ENCODE assay signal across 23 mouse cellular contexts in genomic region chr4:41195328-41195727, GRCm38 (mm10). TPM values are rescaled to one million over a fixed set of nuclear protein-coding genes. Genes with fewer than 3 reads are reported as not detected.
A peak's percentile ranks its signal among the peaks of the same experiment; 100 is the strongest.
DNase-seq lines count a peak whose midpoint lies in the region; ATAC-seq and TF ChIP-seq lines count a peak whose summit lies in the region.
"Had no signal": no experiment of that assay in that cellular context is flagged by ENCODE, and none has a peak within 500 bp of the region (broad histone marks: within the 10 kb centered on the region; RNA-seq: fewer than 3 reads in every experiment).

No protein-coding gene starts in this region.

- no peak overlapping the region for H3K4me3 ChIP-seq in embryonic facial prominence, embryonic 11.5 days (ENCODE audit: low read depth, low read length)
- no peak overlapping the region for H3K4me3 ChIP-seq in embryonic facial prominence, embryonic 10.5 days
- no peak overlapping the region for H3K4me3 ChIP-seq in midbrain, embryonic 13.5 days (replicated peaks)
- no peak overlapping the region for H3K4me3 ChIP-seq in midbrain, embryonic 10.5 days
- no peak overlapping the region for H3K4me3 ChIP-seq in neural tube, embryonic 12.5 days
- H3K4me3 ChIP-seq in myocyte = no peak overlapping the region
- no peak overlapping the region for H3K4me3 ChIP-seq in intestine, embryonic 16.5 days (ENCODE audit: low read length)
- H3K4me3 ChIP-seq: erythroblast, embryonic 14.5 days; forebrain, embryonic 12.5 days; forebrain, embryonic 15.5 days; heart, adult 2 months; heart, embryonic 10.5 days; heart, embryonic 13.5 days; hindbrain, embryonic 15.5 days had no signal

- H3K9ac ChIP-seq in embryonic facial prominence, embryonic 11.5 days (replicated peaks; ENCODE audit: low read length) = no peak overlapping the region
- no peak overlapping the region for H3K9ac ChIP-seq in midbrain, embryonic 13.5 days (replicated peaks)
- no peak overlapping the region for H3K9ac ChIP-seq in neural tube, embryonic 12.5 days
- no peak overlapping the region for H3K9ac ChIP-seq in intestine, embryonic 16.5 days (ENCODE audit: low read depth, low read length)
- H3K9ac ChIP-seq: forebrain, embryonic 12.5 days; forebrain, embryonic 15.5 days; heart, embryonic 13.5 days; hindbrain, embryonic 15.5 days had no signal

- no peak overlapping the region for H3K4me2 ChIP-seq in embryonic facial prominence, embryonic 11.5 days (ENCODE audit: low read depth, low read length)
- no peak overlapping the region for H3K4me2 ChIP-seq in midbrain, embryonic 13.5 days (replicated peaks)
- no peak overlapping the region for H3K4me2 ChIP-seq in neural tube, embryonic 12.5 days (replicated peaks)
- no peak overlapping the region for H3K4me2 ChIP-seq in myocyte (ENCODE audit: low read depth)
- no peak overlapping the region for H3K4me2 ChIP-seq in intestine, embryonic 16.5 days (ENCODE audit: low read depth, low read length)
- H3K4me2 ChIP-seq: forebrain, embryonic 12.5 days; forebrain, embryonic 15.5 days; heart, embryonic 13.5 days; hindbrain, embryonic 15.5 days had no signal

- H3K4me1 ChIP-seq in embryonic facial prominence, embryonic 11.5 days (ENCODE audit: control insufficient read depth, insufficient read depth, low read length) = no peaks in the 10 kb centered on the region
- no peaks in the 10 kb centered on the region for H3K4me1 ChIP-seq in embryonic facial prominence, embryonic 10.5 days
- H3K4me1 ChIP-seq in midbrain, embryonic 13.5 days (replicated peaks) = no peaks in the 10 kb centered on the region
- H3K4me1 ChIP-seq in midbrain, embryonic 10.5 days = no peaks in the 10 kb centered on the region
- no peaks in the 10 kb centered on the region for H3K4me1 ChIP-seq in neural tube, embryonic 12.5 days
- no peaks in the 10 kb centered on the region for H3K4me1 ChIP-seq in intestine, embryonic 16.5 days (ENCODE audit: control insufficient read depth, insufficient read depth, low read length)
- H3K4me1 ChIP-seq: forebrain, embryonic 12.5 days; heart, embryonic 10.5 days; hindbrain, embryonic 15.5 days had no signal

- no peak for TF ChIP-seq POLR2A in myocyte (IDR thresholded peaks at IDR 0.05; ENCODE audit: insufficient read length, low read depth)

- DNase-seq in embryonic facial prominence, embryonic 11.5 days (ENCODE audit: low spot score) = no peak
- no peak for DNase-seq in embryonic facial prominence, embryonic 10.5 days (ENCODE audit: low spot score)
- no peak for DNase-seq in midbrain, embryonic 10.5 days (ENCODE audit: low spot score)
- no peak for DNase-seq in neural tube, embryonic 10.5 days (ENCODE audit: extremely low spot score, low spot score)
- DNase-seq: adrenal gland, postnatal 10 days; adrenal gland, postnatal 36 days; cerebellum, adult 18-20 months; cerebellum, adult 9-10 months; cerebellum, postnatal 14 days; gastrocnemius, postnatal 25 days; heart, adult 2 months; heart, postnatal 14 days had no signal

- no peaks in the 10 kb centered on the region for H3K79me2 ChIP-seq in myocyte (ENCODE audit: control insufficient read depth, insufficient read depth)

- ATAC-seq in embryonic facial prominence, embryonic 11.5 days (replicated peaks; ENCODE audit: insufficient number of reproducible peaks, low FRiP score, low TSS enrichment, low read depth) = peak; percentile 45; the same call in 1 of the 2 replicates
- peak; percentile 25 for ATAC-seq in midbrain, embryonic 13.5 days
- peak; percentile 22; the same call in 1 of the 2 replicates for ATAC-seq in neural tube, embryonic 12.5 days (ENCODE audit: low FRiP score, low read depth)
- no peak for ATAC-seq in intestine, embryonic 16.5 days
- ATAC-seq: activated CD4-positive, CD25-positive, alpha-beta regulatory T cell, adult 4 months; forebrain, embryonic 15.5 days had no signal

- H3K36me3 ChIP-seq in embryonic facial prominence, embryonic 11.5 days (replicated peaks; ENCODE audit: control insufficient read depth, insufficient read depth, low read depth, low read length) = peaks cover 27% of the 10 kb centered on the region
- peaks cover 99% of the 10 kb centered on the region for H3K36me3 ChIP-seq in embryonic facial prominence, embryonic 10.5 days (replicated peaks)
- H3K36me3 ChIP-seq in midbrain, embryonic 13.5 days = peaks cover 95% of the 10 kb centered on the region
- H3K36me3 ChIP-seq in midbrain, embryonic 10.5 days = peaks cover 99% of the 10 kb centered on the region
- H3K36me3 ChIP-seq in neural tube, embryonic 12.5 days = peaks cover 93% of the 10 kb centered on the region
- H3K36me3 ChIP-seq in myocyte (ENCODE audit: control insufficient read depth, insufficient read depth) = peaks cover 45% of the 10 kb centered on the region
- H3K36me3 ChIP-seq in intestine, embryonic 16.5 days (ENCODE audit: control insufficient read depth, insufficient read depth, low read length) = peaks cover 35% of the 10 kb centered on the region

- H3ac ChIP-seq in myocyte (ENCODE audit: control insufficient read depth, insufficient read length) = no peak overlapping the region

- H3K27ac ChIP-seq in embryonic facial prominence, embryonic 11.5 days (replicated peaks; ENCODE audit: low read depth, low read length) = no peak overlapping the region
- H3K27ac ChIP-seq in embryonic facial prominence, embryonic 10.5 days (replicated peaks) = no peak overlapping the region
- 0 out of 2 replicates have a peak overlapping the region, but pooled peaks have one; percentile 7 for H3K27ac ChIP-seq in midbrain, embryonic 13.5 days
- no peak overlapping the region for H3K27ac ChIP-seq in midbrain, embryonic 10.5 days (replicated peaks)
- no peak overlapping the region for H3K27ac ChIP-seq in neural tube, embryonic 12.5 days
- no peak overlapping the region for H3K27ac ChIP-seq in intestine, embryonic 16.5 days (ENCODE audit: low read length)
- H3K27ac ChIP-seq: forebrain, embryonic 12.5 days; heart, adult 2 months; heart, embryonic 10.5 days; heart, embryonic 13.5 days; hindbrain, embryonic 15.5 days had no signal

- H3K9me3 ChIP-seq in embryonic facial prominence, embryonic 11.5 days (replicated peaks; ENCODE audit: control insufficient read depth, low read length) = no peaks in the 10 kb centered on the region
- H3K9me3 ChIP-seq in embryonic facial prominence, embryonic 10.5 days = no peaks in the 10 kb centered on the region
- H3K9me3 ChIP-seq in midbrain, embryonic 13.5 days = no peaks in the 10 kb centered on the region
- H3K9me3 ChIP-seq in midbrain, embryonic 10.5 days (replicated peaks) = no peaks in the 10 kb centered on the region
- H3K9me3 ChIP-seq in neural tube, embryonic 12.5 days = no peaks in the 10 kb centered on the region
- H3K9me3 ChIP-seq in intestine, embryonic 16.5 days (ENCODE audit: control insufficient read depth, low read length) = no peaks in the 10 kb centered on the region
- H3K9me3 ChIP-seq: forebrain, embryonic 12.5 days; forebrain, embryonic 15.5 days; heart, embryonic 10.5 days; heart, embryonic 13.5 days; hindbrain, embryonic 15.5 days had no signal

- WGBS in embryonic facial prominence, embryonic 11.5 days = 93% methylated on average over 15 of the region's 15 CpGs
- 91% methylated on average over 15 of the region's 15 CpGs for WGBS in embryonic facial prominence, embryonic 10.5 days
- WGBS in midbrain, embryonic 13.5 days = 91% methylated on average over 15 of the region's 15 CpGs
- 92% methylated on average over 15 of the region's 15 CpGs for WGBS in midbrain, embryonic 10.5 days
- 94% methylated on average over 15 of the region's 15 CpGs for WGBS in neural tube, embryonic 12.5 days
- 89% methylated on average over 15 of the region's 15 CpGs for WGBS in intestine, embryonic 16.5 days

- H3K27me3 ChIP-seq in embryonic facial prominence, embryonic 11.5 days (ENCODE audit: control insufficient read depth, insufficient read depth, low read length) = no peaks in the 10 kb centered on the region
- no peaks in the 10 kb centered on the region for H3K27me3 ChIP-seq in embryonic facial prominence, embryonic 10.5 days (replicated peaks; ENCODE audit: low read depth, poor library complexity, severe bottlenecking)
- H3K27me3 ChIP-seq in midbrain, embryonic 13.5 days = no peaks in the 10 kb centered on the region
- H3K27me3 ChIP-seq in midbrain, embryonic 10.5 days (ENCODE audit: low read depth, poor library complexity, severe bottlenecking) = no peaks in the 10 kb centered on the region
- no peaks in the 10 kb centered on the region for H3K27me3 ChIP-seq in neural tube, embryonic 12.5 days (replicated peaks)
- no peaks in the 10 kb centered on the region for H3K27me3 ChIP-seq in myocyte (ENCODE audit: control insufficient read depth, insufficient read depth, insufficient read length)
- H3K27me3 ChIP-seq in intestine, embryonic 16.5 days (replicated peaks; ENCODE audit: control insufficient read depth, insufficient read depth, low read length) = no peaks in the 10 kb centered on the region
- H3K27me3 ChIP-seq: forebrain, embryonic 12.5 days; forebrain, embryonic 15.5 days; heart, embryonic 13.5 days; hindbrain, embryonic 15.5 days had no signal

TF ChIP-seq in myocyte, 11 proteins besides CTCF, POLR2A, EP300 and RAD21:
- TF ChIP-seq USF1 (IDR thresholded peaks at IDR 0.05; ENCODE audit: low read depth) (no peak), MYOD1 (IDR thresholded peaks at IDR 0.05; ENCODE audit: control insufficient read depth in 1 of 3, insufficient read length in 2 of 3, low read depth in 2 of 3) (no peak), POLR2AphosphoS2 (IDR thresholded peaks at IDR 0.05; ENCODE audit: insufficient read length, low read depth) (peak; percentile 13), E2F4 (IDR thresholded peaks at IDR 0.05; ENCODE audit: insufficient read depth) (no peak)

RNA-seq across cellular contexts. Expression of gene Ube2r2, which starts 59.8 kb away (rescaled TPM):
- polyA plus RNA-seq in embryonic facial prominence, embryonic 11.5 days (2014; fragmentation: Nextera tagmentation; extraction: Ambion mirVana) = 109 and 110 TPM in 2 replicates
- polyA plus RNA-seq in embryonic facial prominence, embryonic 10.5 days (2016; fragmentation: Nextera tagmentation; extraction: Ambion mirVana) = 95.7 and 96.7 TPM in 2 replicates
- 76.5 and 87.8 TPM in 2 replicates for polyA plus RNA-seq in midbrain, embryonic 13.5 days (2015; fragmentation: Nextera tagmentation; extraction: Ambion mirVana)
- 81.8 and 92.9 TPM in 2 replicates for polyA plus RNA-seq in midbrain, embryonic 10.5 days (2016; fragmentation: Nextera tagmentation; extraction: Ambion mirVana)
- 92.7 and 108 TPM in 2 replicates for polyA plus RNA-seq in neural tube, embryonic 12.5 days (2016; fragmentation: Nextera tagmentation; extraction: Ambion mirVana)
- 69.0 TPM for polyA plus RNA-seq in myocyte (2012; fragmentation: generic; extraction: Trizol)
- 53.5 and 65.4 TPM in 2 replicates for polyA plus RNA-seq in intestine, embryonic 16.5 days (2015; fragmentation: Nextera tagmentation; extraction: Ambion mirVana)
